Mouse (Mus musculus): ENCODE measurements at regions not wholly inside any gene's neighbourhood (a gene's known extent, or its start where the extent isn't known, plus 50 kb on each side); places are given as distances from the start of the nearest gene placed in this dataset.

- ATAC-seq (ENCODE audit: insufficient read depth, low FRiP score), result no peak
- Histone ChIP-seq H3K27ac (ENCODE audit: low read length) (no peak overlapping the region), H3K4me1 (ENCODE audit: control insufficient read depth, insufficient read depth, low read length) (no peaks in the 10 kb centered on the region), H3K36me3 (ENCODE audit: control insufficient read depth, insufficient read depth, low read length) (no peaks in the 10 kb centered on the region), H3K9me3 (replicated peaks; ENCODE audit: control insufficient read depth, low read length) (no peaks in the 10 kb centered on the region), H3K9ac (ENCODE audit: low read length) (no peak overlapping the region), H3K4me3 (replicated peaks; ENCODE audit: low read length) (no peak overlapping the region), H3K4me2 (ENCODE audit: low read depth, low read length) (no peak overlapping the region), H3K27me3 (ENCODE audit: control insufficient read depth, insufficient read depth, low read length) (no peaks in the 10 kb centered on the region)
Observed at GRCm38 (mm10) chr4:53915326-53915725, 89.5 kb downstream of the Tmem38b start.

GRCm38 (mm10) chr4:53919188-53919587 is 93.3 kb downstream of the Tmem38b start:
- ATAC-seq (ENCODE audit: insufficient read depth, low FRiP score), result no peak
- H3K9me3 ChIP-seq (replicated peaks; ENCODE audit: control insufficient read depth, low read length), result no peaks in the 10 kb centered on the region
- no peak overlapping the region for H3K9ac ChIP-seq (ENCODE audit: low read length)
- no peaks in the 10 kb centered on the region for H3K27me3 ChIP-seq (ENCODE audit: control insufficient read depth, insufficient read depth, low read length)
- H3K4me1 ChIP-seq (ENCODE audit: control insufficient read depth, insufficient read depth, low read length), result no peaks in the 10 kb centered on the region
- no peak overlapping the region for H3K4me2 ChIP-seq (ENCODE audit: low read depth, low read length)
- H3K27ac ChIP-seq (ENCODE audit: low read length), result no peak overlapping the region
- H3K36me3 ChIP-seq (ENCODE audit: control insufficient read depth, insufficient read depth, low read length), result no peaks in the 10 kb centered on the region
- no peak overlapping the region for H3K4me3 ChIP-seq (replicated peaks; ENCODE audit: low read length)

- Histone ChIP-seq H3K9me3 (replicated peaks; ENCODE audit: control insufficient read depth, low read length) (no peaks in the 10 kb centered on the region), H3K36me3 (ENCODE audit: control insufficient read depth, insufficient read depth, low read length) (no peaks in the 10 kb centered on the region), H3K27ac (ENCODE audit: low read length) (no peak overlapping the region), H3K4me2 (ENCODE audit: low read depth, low read length) (no peak overlapping the region), H3K9ac (ENCODE audit: low read length) (no peak overlapping the region), H3K4me3 (replicated peaks; ENCODE audit: low read length) (no peak overlapping the region), H3K4me1 (ENCODE audit: control insufficient read depth, insufficient read depth, low read length) (no peaks in the 10 kb centered on the region), H3K27me3 (ENCODE audit: control insufficient read depth, insufficient read depth, low read length) (no peaks in the 10 kb centered on the region)
- WGBS, result 65% methylated on average over 2 of the region's 2 CpGs
- no peak for ATAC-seq (ENCODE audit: insufficient read depth, low FRiP score)
Observed at GRCm38 (mm10) chr4:53920587-53920986, 94.7 kb downstream of the Tmem38b start.

- Histone ChIP-seq H3K27ac (ENCODE audit: low read length) (no peak overlapping the region), H3K4me3 (replicated peaks; ENCODE audit: low read length) (no peak overlapping the region), H3K36me3 (ENCODE audit: control insufficient read depth, insufficient read depth, low read length) (no peaks in the 10 kb centered on the region), H3K9ac (ENCODE audit: low read length) (no peak overlapping the region), H3K4me2 (ENCODE audit: low read depth, low read length) (no peak overlapping the region), H3K9me3 (replicated peaks; ENCODE audit: control insufficient read depth, low read length) (no peaks in the 10 kb centered on the region), H3K27me3 (ENCODE audit: control insufficient read depth, insufficient read depth, low read length) (no peaks in the 10 kb centered on the region), H3K4me1 (ENCODE audit: control insufficient read depth, insufficient read depth, low read length) (0 out of 2 replicates have a peak, but pooled peaks cover 3% of the 10 kb centered on the region)
- WGBS, result 85% methylated on average over 3 of the region's 3 CpGs
- ATAC-seq (ENCODE audit: insufficient read depth, low FRiP score), result no peak
Observed at GRCm38 (mm10) chr4:53931068-53931467, 105.2 kb downstream of the Tmem38b start.

- Histone ChIP-seq H3K4me3 (replicated peaks; ENCODE audit: low read length) (peak overlapping the region; percentile 33), H3K4me1 (ENCODE audit: control insufficient read depth, insufficient read depth, low read length) (0 out of 2 replicates have a peak, but pooled peaks cover 3% of the 10 kb centered on the region), H3K27ac (ENCODE audit: low read length) (no peak overlapping the region), H3K9ac (ENCODE audit: low read length) (peak overlapping the region; percentile 61), H3K4me2 (ENCODE audit: low read depth, low read length) (peak overlapping the region; percentile 48), H3K27me3 (ENCODE audit: control insufficient read depth, insufficient read depth, low read length) (no peaks in the 10 kb centered on the region), H3K36me3 (ENCODE audit: control insufficient read depth, insufficient read depth, low read length) (no peaks in the 10 kb centered on the region), H3K9me3 (replicated peaks; ENCODE audit: control insufficient read depth, low read length) (no peaks in the 10 kb centered on the region)
- WGBS, result 11% methylated on average over 10 of the region's 10 CpGs
- ATAC-seq (ENCODE audit: insufficient read depth, low FRiP score), result peak; percentile 75; the same call in 1 of the 2 replicates
Observed at GRCm38 (mm10) chr4:53931499-53931898, 105.7 kb downstream of the Tmem38b start.

GRCm38 (mm10) chr4:53935306-53935705 is 109.5 kb downstream of the Tmem38b start:
- H3K4me1 ChIP-seq (ENCODE audit: control insufficient read depth, insufficient read depth, low read length), result 0 out of 2 replicates have a peak, but pooled peaks cover 3% of the 10 kb centered on the region
- no peaks in the 10 kb centered on the region for H3K27me3 ChIP-seq (ENCODE audit: control insufficient read depth, insufficient read depth, low read length)
- no peaks in the 10 kb centered on the region for H3K36me3 ChIP-seq (ENCODE audit: control insufficient read depth, insufficient read depth, low read length)
- WGBS, result 60% methylated on average over 5 of the region's 5 CpGs
- no peak overlapping the region for H3K27ac ChIP-seq (ENCODE audit: low read length)
- no peak overlapping the region for H3K9ac ChIP-seq (ENCODE audit: low read length)
- H3K9me3 ChIP-seq (replicated peaks; ENCODE audit: control insufficient read depth, low read length), result no peaks in the 10 kb centered on the region
- H3K4me2 ChIP-seq (ENCODE audit: low read depth, low read length), result no peak overlapping the region
- H3K4me3 ChIP-seq (replicated peaks; ENCODE audit: low read length), result no peak overlapping the region
- ATAC-seq (ENCODE audit: insufficient read depth, low FRiP score), result no peak

- Histone ChIP-seq H3K27ac (ENCODE audit: low read length) (no peak overlapping the region), H3K36me3 (ENCODE audit: control insufficient read depth, insufficient read depth, low read length) (no peaks in the 10 kb centered on the region), H3K27me3 (ENCODE audit: control insufficient read depth, insufficient read depth, low read length) (no peaks in the 10 kb centered on the region), H3K4me1 (ENCODE audit: control insufficient read depth, insufficient read depth, low read length) (no peaks in the 10 kb centered on the region), H3K4me2 (ENCODE audit: low read depth, low read length) (no peak overlapping the region), H3K9me3 (replicated peaks; ENCODE audit: control insufficient read depth, low read length) (no peaks in the 10 kb centered on the region), H3K9ac (ENCODE audit: low read length) (no peak overlapping the region), H3K4me3 (replicated peaks; ENCODE audit: low read length) (no peak overlapping the region)
- 76% methylated on average over 7 of the region's 7 CpGs for WGBS
- no peak for ATAC-seq (ENCODE audit: insufficient read depth, low FRiP score)
Observed at GRCm38 (mm10) chr4:53948736-53949135, 122.9 kb downstream of the Tmem38b start.

- H3K4me2 ChIP-seq (ENCODE audit: low read depth, low read length), result no peak overlapping the region
Observed at GRCm38 (mm10) chr4:53949164-53949563, 123.3 kb downstream of the Tmem38b start.

GRCm38 (mm10) chr4:53950496-53950895 is 124.7 kb downstream of the Tmem38b start:
- no peaks in the 10 kb centered on the region for H3K4me1 ChIP-seq (ENCODE audit: control insufficient read depth, insufficient read depth, low read length)
- ATAC-seq (ENCODE audit: insufficient read depth, low FRiP score), result no peak
- H3K27me3 ChIP-seq (ENCODE audit: control insufficient read depth, insufficient read depth, low read length), result no peaks in the 10 kb centered on the region
- 71% methylated on average over 5 of the region's 6 CpGs for WGBS
- no peaks in the 10 kb centered on the region for H3K9me3 ChIP-seq (replicated peaks; ENCODE audit: control insufficient read depth, low read length)
- H3K27ac ChIP-seq (ENCODE audit: low read length), result no peak overlapping the region
- H3K36me3 ChIP-seq (ENCODE audit: control insufficient read depth, insufficient read depth, low read length), result no peaks in the 10 kb centered on the region
- H3K4me2 ChIP-seq (ENCODE audit: low read depth, low read length), result no peak overlapping the region
- no peak overlapping the region for H3K4me3 ChIP-seq (replicated peaks; ENCODE audit: low read length)
- no peak overlapping the region for H3K9ac ChIP-seq (ENCODE audit: low read length)

More at GRCm38 (mm10) chr4:53949164-53949563, 123.3 kb downstream of the Tmem38b start:
- Histone ChIP-seq H3K9ac (ENCODE audit: low read length) (no peak overlapping the region), H3K4me1 (ENCODE audit: control insufficient read depth, insufficient read depth, low read length) (no peaks in the 10 kb centered on the region), H3K9me3 (replicated peaks; ENCODE audit: control insufficient read depth, low read length) (no peaks in the 10 kb centered on the region), H3K36me3 (ENCODE audit: control insufficient read depth, insufficient read depth, low read length) (no peaks in the 10 kb centered on the region), H3K4me3 (replicated peaks; ENCODE audit: low read length) (no peak overlapping the region), H3K27ac (ENCODE audit: low read length) (no peak overlapping the region), H3K27me3 (ENCODE audit: control insufficient read depth, insufficient read depth, low read length) (no peaks in the 10 kb centered on the region)
- ATAC-seq (ENCODE audit: insufficient read depth, low FRiP score), result no peak
- WGBS, result 84% methylated on average over 3 of the region's 3 CpGs

Measured in stomach, embryonic 16.5 days (tissue).